In the genomic region with DNA sequence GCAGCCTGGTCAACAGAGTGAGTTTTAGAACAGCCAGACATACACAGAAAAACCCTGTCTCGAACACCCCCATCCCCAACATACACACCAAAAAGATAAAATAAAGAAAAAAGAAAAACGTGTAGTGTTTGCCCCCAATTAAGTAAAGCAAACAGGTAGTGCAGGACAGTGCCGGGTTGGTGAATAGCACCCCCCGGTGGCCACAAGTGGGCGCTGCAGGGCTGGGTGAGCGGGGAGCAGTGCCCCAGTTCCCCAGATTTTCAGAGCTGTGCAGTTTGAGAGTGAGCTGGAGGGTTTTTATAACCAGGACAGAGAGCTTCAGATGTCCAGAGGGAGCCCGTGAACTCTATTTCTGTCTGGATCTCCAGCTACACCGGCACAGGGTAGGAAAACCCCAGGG, we compare ENCODE assay signal across 9 mouse cellular contexts. TPM values are rescaled to one million over a fixed set of nuclear protein-coding genes. Genes with fewer than 3 reads are reported as not detected.
A peak's percentile ranks its signal among the peaks of the same experiment; 100 is the strongest.
DNase-seq lines count a peak whose midpoint lies in the region; ATAC-seq and TF ChIP-seq lines count a peak whose summit lies in the region.
"Had no signal": no experiment of that assay in that cellular context is flagged by ENCODE, and none has a peak within 500 bp of the region (broad histone marks: within the 10 kb centered on the region; RNA-seq: fewer than 3 reads in every experiment).

No protein-coding gene starts in this region.

- no peak for ATAC-seq in midbrain, embryonic 14.5 days (ENCODE audit: low FRiP score, low TSS enrichment)

- H3K4me2 ChIP-seq in midbrain, embryonic 14.5 days (ENCODE audit: low read length), result no peak overlapping the region

- peaks cover 92% of the 10 kb centered on the region for H3K27me3 ChIP-seq in midbrain, embryonic 10.5 days (ENCODE audit: low read depth, poor library complexity, severe bottlenecking)
- peaks cover 33% of the 10 kb centered on the region for H3K27me3 ChIP-seq in midbrain, embryonic 14.5 days (ENCODE audit: control insufficient read depth, insufficient read depth, low read length)
- H3K27me3 ChIP-seq in cerebellum, adult 2 months (ENCODE audit: control insufficient read depth, insufficient read depth, low read length), result no peaks in the 10 kb centered on the region

- peak; percentile 88 for TF ChIP-seq CTCF in cerebellum, adult 2 months (IDR thresholded peaks at IDR 0.05; ENCODE audit: borderline replicate concordance, insufficient read depth, low read depth, low read length)

- no peaks in the 10 kb centered on the region for H3K36me3 ChIP-seq in midbrain, embryonic 10.5 days
- no peaks in the 10 kb centered on the region for H3K36me3 ChIP-seq in midbrain, embryonic 14.5 days (ENCODE audit: control insufficient read depth, insufficient read depth, low read length)
- H3K36me3 ChIP-seq: hindbrain, embryonic 15.5 days had no signal

- no peak overlapping the region for H3K9ac ChIP-seq in midbrain, embryonic 14.5 days (replicated peaks; ENCODE audit: low read length)
- H3K9ac ChIP-seq: hindbrain, embryonic 15.5 days had no signal

- WGBS in midbrain, embryonic 10.5 days, result 30% methylated on average over 8 of the region's 8 CpGs
- 33% methylated on average over 8 of the region's 8 CpGs for WGBS in midbrain, embryonic 14.5 days
- WGBS in cerebellum, adult 2 months, result 18% methylated on average over 8 of the region's 8 CpGs

- intact Hi-C loops in gastrocnemius, postnatal 14 days (cut with DNase I; ENCODE audit: low total_unique reads), result no loop called here

- 0 out of 2 replicates have a peak, but pooled peaks cover 7% of the 10 kb centered on the region for H3K9me3 ChIP-seq in midbrain, embryonic 10.5 days (replicated peaks)
- H3K9me3 ChIP-seq in midbrain, embryonic 14.5 days (ENCODE audit: control insufficient read depth, low read length), result 0 out of 2 replicates have a peak, but pooled peaks cover 2% of the 10 kb centered on the region
- H3K9me3 ChIP-seq: hindbrain, embryonic 15.5 days had no signal

- TF ChIP-seq POLR2A in cerebellum, adult 2 months (IDR thresholded peaks at IDR 0.05; ENCODE audit: borderline replicate concordance, insufficient read depth, low read length), result no peak

- no peak overlapping the region for H3K4me3 ChIP-seq in midbrain, embryonic 10.5 days
- H3K4me3 ChIP-seq in midbrain, embryonic 14.5 days (replicated peaks; ENCODE audit: low read depth, low read length), result no peak overlapping the region
- no peak overlapping the region for H3K4me3 ChIP-seq in cerebellum, adult 2 months (replicated peaks; ENCODE audit: insufficient read depth, low read depth, low read length)

- H3K4me1 ChIP-seq in midbrain, embryonic 10.5 days, result peaks cover 13% of the 10 kb centered on the region
- H3K4me1 ChIP-seq in midbrain, embryonic 14.5 days (ENCODE audit: control insufficient read depth, insufficient read depth, low read length), result 0 out of 2 replicates have a peak, but pooled peaks cover 3% of the 10 kb centered on the region
- H3K4me1 ChIP-seq in cerebellum, adult 2 months (ENCODE audit: control insufficient read depth, insufficient read depth, low read length), result peaks cover 19% of the 10 kb centered on the region

- H3K27ac ChIP-seq in midbrain, embryonic 10.5 days (replicated peaks), result no peak overlapping the region
- H3K27ac ChIP-seq in midbrain, embryonic 14.5 days (replicated peaks; ENCODE audit: low read depth, low read length), result no peak overlapping the region
- H3K27ac ChIP-seq in cerebellum, adult 2 months (ENCODE audit: insufficient read depth, low read length), result no peak overlapping the region
- H3K27ac ChIP-seq: hindbrain, embryonic 15.5 days had no signal

- peak; percentile 59 for DNase-seq in gastrocnemius, postnatal 10 days
- no peak for DNase-seq in gastrocnemius, postnatal 25 days
- DNase-seq in midbrain, embryonic 10.5 days (ENCODE audit: low spot score), result peak; percentile 26
- DNase-seq in midbrain, embryonic 14.5 days, result no peak
- DNase-seq in cerebellum, adult 2 months, result peak; percentile 81 to 89
- peak; percentile 45 for DNase-seq in lung, postnatal 10 days
- DNase-seq in embryo, embryonic 10.5 days (ENCODE audit: low spot score), result no peak
- no peak for DNase-seq in gastrocnemius, postnatal 14 days

RNA-seq across cellular contexts. Expression of gene Myh14, which starts 28.8 kb away (rescaled TPM):
- total RNA-seq in gastrocnemius, postnatal 10 days (2021), result 10 to 100 TPM; 21.4 to 23.3 TPM
- 10 to 100 TPM; 23.0 to 24.7 TPM for total RNA-seq in gastrocnemius, postnatal 25 days (2021)
- 1.0 and 1.1 TPM in 2 replicates for polyA plus RNA-seq in midbrain, embryonic 10.5 days (2016; fragmentation: Nextera tagmentation; extraction: Ambion mirVana)
- 2.5 and 2.7 TPM in 2 replicates for polyA plus RNA-seq in midbrain, embryonic 14.5 days (2014; fragmentation: Nextera tagmentation; extraction: Ambion mirVana)
- polyA plus RNA-seq in cerebellum, adult 2 months (2012; rRNA removed), result 54.9 and 56.2 TPM in 2 replicates
- 10 to 100 TPM; 20.6 to 24.4 TPM for total RNA-seq in gastrocnemius, postnatal 14 days (2021)

RNA-seq across cellular contexts. Expression of gene Kcnc3, which starts 51.4 kb away (rescaled TPM):
- 1 to 10 TPM; 1.4 to 1.6 TPM for total RNA-seq in gastrocnemius, postnatal 10 days (2021)
- total RNA-seq in gastrocnemius, postnatal 25 days (2021), result 1 to 10 TPM; 4.3 to 4.8 TPM
- 1.1 and 1.2 TPM in 2 replicates for polyA plus RNA-seq in midbrain, embryonic 10.5 days (2016; fragmentation: Nextera tagmentation; extraction: Ambion mirVana)
- polyA plus RNA-seq in midbrain, embryonic 14.5 days (2014; fragmentation: Nextera tagmentation; extraction: Ambion mirVana), result 5.2 and 7.5 TPM in 2 replicates
- polyA plus RNA-seq in cerebellum, adult 2 months (2012; rRNA removed), result 368 and 423 TPM in 2 replicates
- total RNA-seq in gastrocnemius, postnatal 14 days (2021), result 1 to 10 TPM; 2.9 to 3.1 TPM

Comparison
In these comparisons a context has a peak if more than half of its experiments do, and no peak if none do; other contexts are left out.
1. DNase-seq: peak in gastrocnemius, postnatal 10 days (single experiment), midbrain, embryonic 10.5 days (single experiment), cerebellum, adult 2 months (2 of 2) and lung, postnatal 10 days (single experiment); none in gastrocnemius, postnatal 25 days (single experiment), midbrain, embryonic 14.5 days (single experiment), embryo, embryonic 10.5 days (single experiment) and gastrocnemius, postnatal 14 days (single experiment).